Mouse (Mus musculus): ENCODE results near the gene Klhdc7b.

GRCm38 (mm10) chr15:89374801-89375534 is 9.7 kb upstream of the Klhdc7b start:
- TF ChIP-seq CTCF (IDR thresholded peaks at IDR 0.05; ENCODE audit: extremely low read depth, insufficient read length, insufficient replicate concordance, low read depth, low read length), result no peak
- TF ChIP-seq POLR2A (IDR thresholded peaks at IDR 0.05; ENCODE audit: low read depth, low read length), result no peak
